Mouse (Mus musculus) liver, embryonic 13.5 days (tissue): ENCODE measurements around the gene Cxcr1. TPM values are rescaled to one million over a fixed set of nuclear protein-coding genes. Genes with fewer than 3 reads are reported as not detected.
A peak's percentile ranks its signal among the peaks of the same experiment; 100 is the strongest.

Experiments used
- ATAC-seq: fragments of 200-750 bp; cut with Nextera tagmentation; 2 replicates; pipeline ENCODE4 v1.8.0; 2017; ENCODE audit warnings: low read depth, mild to moderate bottlenecking, moderate number of reproducible peaks, moderate library complexity
- DNase-seq: peaks from one replicate; pipeline ENCODE4 v3.0.0; 2022
- H3K27ac ChIP-seq: fragments of 300-500 bp; sonication (generic); 2 replicates; pipeline ENCODE4 v1.5.1; 2015; ENCODE audit warnings: moderate library complexity, mild to moderate bottlenecking, inconsistent platforms
- H3K27me3 ChIP-seq: fragments of 300-500 bp; sonication (generic); 2 replicates; pipeline ENCODE4 v1.6.1; 2015; ENCODE audit warnings: mild to moderate bottlenecking, inconsistent platforms
- H3K36me3 ChIP-seq: fragments of 300-500 bp; sonication (generic); 2 replicates; pipeline ENCODE4 v1.6.1; 2015; ENCODE audit warnings: mild to moderate bottlenecking, inconsistent platforms
- H3K4me1 ChIP-seq: fragments of 300-500 bp; sonication (generic); replicated peaks from 2 replicates; pipeline ENCODE4 v1.6.1; 2015; ENCODE audit warnings: inconsistent platforms
- H3K4me2 ChIP-seq: fragments of 300-500 bp; sonication (generic); 2 replicates; pipeline ENCODE4 v1.6.1; 2015; ENCODE audit warnings: inconsistent platforms, mild to moderate bottlenecking, moderate library complexity
- H3K4me3 ChIP-seq: fragments of 300-500 bp; sonication (generic); replicated peaks from 2 replicates; pipeline ENCODE4 v1.5.1; 2015; ENCODE audit warnings: mild to moderate bottlenecking, inconsistent platforms
- H3K9ac ChIP-seq: fragments of 300-500 bp; sonication (generic); 2 replicates; pipeline ENCODE4 v1.6.1; 2015; ENCODE audit warnings: mild to moderate bottlenecking, inconsistent platforms
- H3K9me3 ChIP-seq: fragments of 300-500 bp; sonication (generic); replicated peaks from 2 replicates; pipeline ENCODE4 v1.6.1; 2016; ENCODE audit warnings: inconsistent platforms
- WGBS: fragments of 180-500 bp; shearing (Covaris S2); methylation state at CpG from one replicate; pipeline ENCODE4 v1.1.7; 2015; ENCODE audit not compliant: insufficient replicate concordance; 5-methylcytosine and 5-hydroxymethylcytosine counted together
- polyA plus RNA-seq: library from polyadenylated mRNA; unstranded; fragments of >200 nt; fragmentation: Nextera tagmentation; extraction: Ambion mirVana; gene quantifications from 2 replicates; pipeline ENCODE4 v1.2.1, GENCODE M21; 2015

Gene Cxcr1
- not detected in 2 replicates for polyA plus RNA-seq

DNA sequence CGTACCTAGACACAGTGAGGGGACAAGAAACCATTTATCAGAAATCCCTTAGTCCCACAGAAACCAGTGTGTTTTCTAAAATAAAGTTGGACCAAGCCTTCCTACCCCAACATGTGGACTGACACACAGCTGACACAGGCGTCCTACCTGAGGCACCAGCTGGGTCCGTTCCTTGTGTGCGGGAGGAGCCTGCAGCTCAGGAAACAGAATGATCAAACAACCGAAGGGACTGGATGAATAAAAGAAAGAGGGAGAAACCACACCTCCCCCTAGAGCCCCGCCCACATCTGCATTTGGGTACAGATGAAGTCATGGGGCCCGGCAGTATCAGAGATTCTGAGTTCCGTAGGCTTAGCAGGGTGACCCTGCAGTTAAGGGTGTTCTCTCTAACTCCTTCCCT is at the start of gene Cxcr1:
Gene Cxcr1, minus strand, starts transcription at position 187 of the 400 bp plus-strand sequence.
- Histone ChIP-seq H3K4me1 (peaks cover 14% of the 10 kb centered on the region; the same call in 1 of the 2 replicates), H3K4me2 (no peak within 1 kb of the TSS), H3K36me3 (no peaks in the 10 kb centered on the region), H3K9ac (no peak within 1 kb of the TSS), H3K27ac (no peak within 1 kb of the TSS), H3K4me3 (no peak within 1 kb of the TSS), H3K27me3 (no peaks in the 10 kb centered on the region), H3K9me3 (no peaks in the 10 kb centered on the region)
- WGBS = 57% methylated on average over 8 of the region's 8 CpGs
- ATAC-seq = no peak
- DNase-seq = no peak

DNA sequence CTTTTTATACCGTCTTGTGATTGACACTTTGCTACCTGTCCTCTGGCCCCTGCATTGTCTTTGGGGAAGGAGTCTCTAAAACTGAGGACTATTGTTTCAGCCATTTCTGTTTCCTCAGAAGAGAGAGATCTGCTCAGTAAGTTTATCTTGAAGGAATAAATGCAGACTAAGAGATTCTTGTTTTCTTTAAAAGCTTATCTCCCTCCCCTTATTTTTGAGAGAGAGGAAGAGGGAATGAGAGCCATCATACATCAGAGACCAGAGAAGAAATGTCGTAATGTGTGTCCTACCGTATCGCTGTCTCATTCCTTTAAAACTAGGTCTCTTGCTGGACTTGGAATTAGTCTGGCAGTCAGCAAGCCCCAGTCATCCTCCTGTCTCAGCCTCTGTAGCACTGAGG is 46.4 kb upstream of the Cxcr1 start:
- Histone ChIP-seq H3K9ac (peak overlapping the region; percentile 46; the same call in 1 of the 2 replicates), H3K4me3 (no peak overlapping the region), H3K27me3 (no peaks in the 10 kb centered on the region), H3K9me3 (no peaks in the 10 kb centered on the region), H3K4me1 (peaks cover 85% of the 10 kb centered on the region), H3K27ac (peak overlapping the region; percentile 96), H3K36me3 (peaks cover 9% of the 10 kb centered on the region), H3K4me2 (peak overlapping the region; percentile 90; the same call in 1 of the 2 replicates)
- no peak for ATAC-seq
- WGBS = 61% methylated on average over 4 of the region's 4 CpGs
- DNase-seq = no peak

DNA sequence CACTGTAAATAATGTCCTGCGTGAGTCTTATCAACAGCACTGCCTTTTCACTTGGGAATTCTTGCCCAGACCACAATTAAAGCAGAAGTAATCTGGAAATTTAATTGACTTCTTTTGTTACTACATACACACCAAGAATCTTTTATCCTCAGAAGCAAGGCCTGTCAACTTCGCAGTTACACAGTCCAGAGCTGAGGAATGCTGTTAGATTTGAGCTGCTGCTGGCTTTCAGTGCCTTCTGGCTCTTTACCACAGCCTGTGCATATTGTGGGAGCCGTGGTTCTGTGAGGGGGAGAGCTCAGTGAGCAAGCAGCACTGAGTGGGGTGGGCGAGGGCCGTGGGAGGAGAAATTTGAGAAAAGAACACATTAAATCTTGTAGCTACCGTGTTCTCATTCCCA is 45.9 kb upstream of the Cxcr1 start:
- ATAC-seq (no peak), DNase-seq (no peak)
- peak overlapping the region; percentile 96 for H3K27ac ChIP-seq
- H3K4me2 ChIP-seq = peak overlapping the region; percentile 90
- no peaks in the 10 kb centered on the region for H3K27me3 ChIP-seq
- H3K4me1 ChIP-seq = peaks cover 87% of the 10 kb centered on the region
- WGBS = 58% methylated on average over 6 of the region's 6 CpGs
- peak overlapping the region; percentile 99; the same call in 1 of the 2 replicates for H3K9ac ChIP-seq
- H3K9me3 ChIP-seq = no peaks in the 10 kb centered on the region
- no peak overlapping the region for H3K4me3 ChIP-seq
- H3K36me3 ChIP-seq = peaks cover 7% of the 10 kb centered on the region; the same call in 1 of the 2 replicates

DNA sequence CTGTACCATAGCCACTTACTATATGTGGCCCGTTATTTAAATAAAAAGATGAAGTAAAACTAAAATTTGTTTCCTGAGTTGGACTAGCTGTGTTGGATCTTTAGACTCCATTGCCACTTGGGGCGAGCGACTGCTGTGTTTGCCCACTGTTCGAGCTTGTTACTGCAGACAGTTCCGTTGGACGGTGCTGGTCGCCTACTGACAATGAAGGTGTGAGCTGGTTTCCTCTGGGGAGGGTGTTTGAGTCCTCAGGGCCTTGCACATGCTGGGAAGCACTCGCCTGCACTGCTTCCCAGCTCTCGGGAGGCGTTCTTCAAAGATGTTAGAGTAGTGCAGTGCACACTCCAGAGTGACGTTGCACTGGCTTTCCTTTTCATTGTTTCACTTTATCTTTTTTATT is 45.2 kb upstream of the Cxcr1 start:
- Histone ChIP-seq H3K4me2 (peak overlapping the region; percentile 90), H3K4me1 (peaks cover 81% of the 10 kb centered on the region), H3K36me3 (peaks cover 7% of the 10 kb centered on the region; the same call in 1 of the 2 replicates), H3K27me3 (no peaks in the 10 kb centered on the region), H3K9ac (peak overlapping the region; percentile 99), H3K9me3 (no peaks in the 10 kb centered on the region), H3K4me3 (peak overlapping the region; percentile 99), H3K27ac (peak overlapping the region; percentile 96)
- ATAC-seq (no peak), DNase-seq (no peak)
- WGBS = 21% methylated on average over 11 of the region's 11 CpGs

DNA sequence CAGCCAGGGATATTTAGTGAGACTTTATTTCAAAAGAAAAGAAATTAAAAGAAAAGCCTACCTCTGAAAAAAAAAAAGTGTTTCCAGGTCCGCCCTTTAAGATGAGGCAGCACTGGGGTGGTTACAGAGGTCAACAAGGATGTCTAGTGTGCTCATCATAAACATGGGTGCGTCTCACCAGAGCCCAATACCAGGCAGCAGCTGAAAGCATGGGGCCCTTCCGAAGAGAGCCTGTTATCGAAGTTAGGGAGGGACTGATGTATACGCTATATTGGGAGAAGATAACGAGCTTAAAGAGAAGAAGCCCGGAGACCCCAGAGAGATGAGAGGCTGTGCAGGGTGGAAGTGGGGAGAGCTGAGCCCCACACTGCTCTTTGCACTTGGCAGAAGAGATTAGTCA is 44.7 kb upstream of the Cxcr1 start:
- Histone ChIP-seq H3K9ac (peak overlapping the region; percentile 99), H3K4me3 (peak overlapping the region; percentile 99), H3K9me3 (no peaks in the 10 kb centered on the region), H3K4me1 (peaks cover 76% of the 10 kb centered on the region), H3K27ac (peak overlapping the region; percentile 96), H3K27me3 (no peaks in the 10 kb centered on the region), H3K4me2 (peak overlapping the region; percentile 90), H3K36me3 (peaks cover 7% of the 10 kb centered on the region; the same call in 1 of the 2 replicates)
- DNase-seq = peak; percentile 49
- peak; percentile 72 for ATAC-seq
- WGBS = 3% methylated on average over 7 of the region's 7 CpGs

DNA sequence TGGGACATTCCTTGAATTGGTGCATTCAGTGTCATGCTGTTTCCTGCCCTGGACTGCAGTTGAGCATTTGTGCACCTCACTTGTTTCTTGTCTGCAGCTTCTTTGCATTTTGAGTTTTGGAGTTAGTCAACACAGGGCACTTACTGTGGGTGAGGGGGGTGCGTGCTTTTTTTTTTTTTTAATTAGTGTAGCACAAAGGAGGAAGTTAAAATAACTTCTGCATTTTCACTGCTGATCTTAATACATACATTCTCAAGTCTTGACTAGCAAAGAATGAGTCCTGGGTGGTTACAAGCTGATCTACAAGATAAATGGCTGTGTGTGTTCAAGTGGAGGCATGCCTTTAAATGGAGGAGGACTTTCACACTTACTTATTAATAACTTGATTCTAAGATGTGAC is 43.7 kb upstream of the Cxcr1 start:
- Histone ChIP-seq H3K27ac (peak overlapping the region; percentile 96), H3K4me1 (peaks cover 66% of the 10 kb centered on the region), H3K36me3 (peaks cover 6% of the 10 kb centered on the region; the same call in 1 of the 2 replicates), H3K27me3 (no peaks in the 10 kb centered on the region), H3K4me2 (peak overlapping the region; percentile 90), H3K4me3 (peak overlapping the region; percentile 99), H3K9ac (peak overlapping the region; percentile 99), H3K9me3 (no peaks in the 10 kb centered on the region)
- DNase-seq = no peak
- 0% methylated on average over 1 of the region's 1 CpGs for WGBS
- no peak for ATAC-seq

DNA sequence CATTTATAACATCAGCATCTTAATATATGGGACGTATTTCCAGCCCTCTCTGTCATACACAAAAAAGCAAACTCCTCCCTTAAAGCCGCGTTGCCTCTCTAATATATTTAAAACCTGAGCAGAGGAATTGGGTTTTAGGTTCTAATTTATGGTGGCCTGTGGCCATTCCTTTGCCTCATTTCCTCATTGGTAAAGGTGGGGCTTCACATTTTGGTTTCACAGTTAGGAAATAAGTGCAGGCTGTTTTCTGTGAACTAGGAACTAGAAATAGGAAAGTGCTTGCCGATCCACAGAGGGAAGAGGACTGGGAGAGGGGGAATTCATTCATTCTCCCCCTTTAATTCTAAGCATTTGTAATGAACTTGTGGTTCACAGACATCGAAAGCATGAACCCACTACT is 43.2 kb upstream of the Cxcr1 start:
- 9% methylated on average over 5 of the region's 5 CpGs for WGBS
- H3K4me2 ChIP-seq = peak overlapping the region; percentile 90
- peak overlapping the region; percentile 99 for H3K9ac ChIP-seq
- H3K4me1 ChIP-seq = peaks cover 61% of the 10 kb centered on the region
- H3K36me3 ChIP-seq = peaks cover 3% of the 10 kb centered on the region; the same call in 1 of the 2 replicates
- H3K4me3 ChIP-seq = peak overlapping the region; percentile 99
- H3K9me3 ChIP-seq = no peaks in the 10 kb centered on the region
- H3K27ac ChIP-seq = peak overlapping the region; percentile 96
- DNase-seq (no peak), ATAC-seq (no peak)
- no peaks in the 10 kb centered on the region for H3K27me3 ChIP-seq

DNA sequence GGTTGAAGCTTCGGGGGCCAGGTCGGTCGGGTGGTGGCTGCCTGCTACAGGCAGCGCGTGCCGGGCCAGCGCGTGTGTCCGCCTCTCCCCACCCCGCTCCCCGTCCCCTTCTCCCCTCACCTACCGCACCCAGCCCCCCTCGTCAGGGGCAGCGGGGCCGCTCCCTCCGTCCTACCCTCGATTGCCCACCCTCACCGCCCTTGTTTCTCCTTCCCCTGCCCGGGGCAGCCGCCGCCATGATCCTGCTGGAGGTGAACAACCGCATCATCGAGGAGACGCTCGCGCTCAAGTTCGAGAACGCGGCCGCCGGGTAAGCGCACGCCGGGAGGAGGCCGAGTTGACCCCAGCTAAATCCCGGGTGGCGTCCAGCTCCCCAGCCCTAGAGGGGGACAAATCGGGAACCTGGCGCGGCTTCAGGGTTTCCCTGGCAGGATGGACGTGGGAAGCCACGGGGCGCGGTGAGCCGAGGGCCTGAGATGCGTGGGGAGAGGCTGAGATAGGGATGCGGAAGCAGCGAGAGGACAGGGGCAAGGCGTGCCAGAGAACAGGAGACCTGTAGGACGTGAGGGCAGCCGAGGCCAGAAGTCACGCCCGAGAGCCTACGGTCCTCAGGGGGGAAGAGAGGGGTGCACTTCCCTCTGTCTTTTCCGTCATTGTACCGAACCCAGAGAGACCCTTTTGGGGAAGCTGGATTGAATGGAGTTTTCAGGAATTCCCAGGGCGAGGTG is 42.3 kb upstream of the Cxcr1 start:
- Histone ChIP-seq H3K4me1 (peaks cover 55% of the 10 kb centered on the region), H3K4me3 (peak overlapping the region; percentile 99), H3K36me3 (peaks cover 3% of the 10 kb centered on the region; the same call in 1 of the 2 replicates), H3K27me3 (no peaks in the 10 kb centered on the region), H3K4me2 (peak overlapping the region; percentile 90), H3K9ac (peak overlapping the region; percentile 99), H3K9me3 (no peaks in the 10 kb centered on the region), H3K27ac (peak overlapping the region; percentile 96)
- peak; percentile 61 for ATAC-seq
- WGBS = under 1% methylated on average over 53 of the region's 57 CpGs
- peak; percentile 62 for DNase-seq

DNA sequence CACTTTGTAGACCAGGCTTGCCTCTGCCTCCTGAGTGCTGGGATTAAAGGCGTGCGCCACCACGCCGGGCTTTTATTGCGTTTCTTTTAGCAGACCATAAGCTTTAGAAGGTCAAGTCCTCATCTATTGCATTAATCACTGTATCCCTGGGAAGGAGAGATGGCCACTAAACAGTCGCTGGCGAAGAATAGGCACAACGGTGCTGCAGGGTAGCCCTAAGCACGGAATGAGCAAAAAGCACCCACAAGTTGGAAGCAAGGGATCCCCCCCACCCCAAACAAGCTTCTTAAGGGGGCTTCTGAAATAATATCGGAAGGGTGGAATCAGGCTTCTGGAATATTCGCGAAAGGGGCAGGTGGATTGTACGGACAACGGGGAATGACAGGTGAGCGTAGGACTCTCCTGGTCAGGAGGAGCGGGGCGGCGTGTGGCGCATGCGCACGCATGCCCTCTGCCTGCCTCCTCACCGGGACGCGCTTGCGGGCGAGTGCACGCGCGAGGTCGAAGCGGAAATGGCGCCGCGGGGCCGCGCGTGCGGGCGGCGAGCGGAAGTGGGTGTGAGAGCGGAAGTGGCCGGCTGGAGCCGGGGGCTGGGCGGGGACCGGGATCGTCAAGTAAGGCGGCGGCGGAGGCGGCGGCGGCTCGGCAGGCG is 41.6 kb upstream of the Cxcr1 start, which contains the start of gene Arpc2:
Gene Arpc2, plus strand, starts transcription at position 147 of the 652 bp plus-strand sequence.
- H3K4me3 ChIP-seq = peak within 1 kb of the TSS; percentile 99
- peaks cover 57% of the 10 kb centered on the region for H3K4me1 ChIP-seq
- WGBS = 4% methylated on average over 48 of the region's 55 CpGs
- H3K4me2 ChIP-seq = peak within 1 kb of the TSS; percentile 90
- H3K36me3 ChIP-seq = peaks cover 1% of the 10 kb centered on the region; the same call in 1 of the 2 replicates
- peak; percentile 86 for ATAC-seq
- peak within 1 kb of the TSS; percentile 99 for H3K9ac ChIP-seq
- peak within 1 kb of the TSS; percentile 96 for H3K27ac ChIP-seq
- H3K27me3 ChIP-seq = no peaks in the 10 kb centered on the region
- H3K9me3 ChIP-seq = no peaks in the 10 kb centered on the region
- peak; percentile 97 for DNase-seq

DNA sequence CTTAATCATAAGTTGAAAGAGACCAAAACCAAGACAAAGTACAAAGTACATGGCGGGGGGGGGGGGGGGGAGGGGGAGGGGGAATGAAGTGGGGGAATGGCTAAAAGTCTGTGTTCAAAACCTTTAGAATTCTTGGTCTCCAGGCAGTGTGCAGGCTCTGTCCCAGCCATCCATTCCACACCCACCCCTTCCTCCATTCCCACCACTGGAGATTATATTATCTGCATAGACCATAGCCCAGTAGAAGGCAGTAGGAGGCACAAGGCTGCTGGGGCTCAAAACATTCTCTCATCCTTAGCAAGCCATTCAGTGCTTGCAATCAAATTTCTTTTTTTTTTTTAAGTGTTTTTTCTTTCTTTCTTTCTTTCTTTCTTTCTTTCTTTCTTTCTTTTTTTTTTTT is 36.6 kb upstream of the Cxcr1 start:
- no peak overlapping the region for H3K4me3 ChIP-seq
- no peak overlapping the region for H3K4me2 ChIP-seq
- no peaks in the 10 kb centered on the region for H3K36me3 ChIP-seq
- no peaks in the 10 kb centered on the region for H3K9me3 ChIP-seq
- H3K27me3 ChIP-seq = no peaks in the 10 kb centered on the region
- no peak for DNase-seq
- WGBS = no CpG with 5 or more reads among the region's 1 CpGs
- no peak overlapping the region for H3K27ac ChIP-seq
- H3K9ac ChIP-seq = no peak overlapping the region
- peaks cover 25% of the 10 kb centered on the region for H3K4me1 ChIP-seq
- ATAC-seq = peak; percentile 70

DNA sequence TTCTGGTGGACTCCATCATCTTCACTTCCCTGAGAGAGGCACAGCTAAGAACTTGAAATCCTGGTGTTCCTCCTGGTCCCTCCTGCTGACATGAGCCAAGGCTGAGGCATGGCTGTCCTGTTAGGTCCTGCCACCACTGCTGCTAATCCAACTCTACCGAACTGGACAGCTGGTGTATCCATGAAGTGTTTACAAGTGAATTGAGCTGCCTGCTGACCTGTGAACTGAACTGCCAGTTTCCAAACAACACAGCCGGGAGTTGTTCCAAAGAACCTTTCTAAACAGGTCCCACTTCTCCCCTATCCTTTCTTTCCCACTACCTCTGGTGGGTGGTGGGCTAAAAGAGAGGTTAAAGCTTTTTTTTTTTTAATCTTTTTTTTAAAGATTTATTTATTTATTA is 35.5 kb upstream of the Cxcr1 start:
- ATAC-seq = no peak; the same call in 1 of the 2 replicates
- Histone ChIP-seq H3K36me3 (no peaks in the 10 kb centered on the region), H3K4me3 (no peak overlapping the region), H3K4me2 (no peak overlapping the region), H3K27me3 (no peaks in the 10 kb centered on the region), H3K27ac (0 out of 2 replicates have a peak overlapping the region, but pooled peaks have one; percentile 34), H3K9me3 (no peaks in the 10 kb centered on the region), H3K9ac (no peak overlapping the region), H3K4me1 (peaks cover 18% of the 10 kb centered on the region)
- DNase-seq = no peak
- WGBS = 49% methylated on average over 2 of the region's 2 CpGs
